Mouse (Mus musculus) monocyte, adult 5-6 weeks (primary cell): ENCODE data around the gene Rnft1. TPM values are rescaled to one million over a fixed set of nuclear protein-coding genes. Genes with fewer than 3 reads are reported as not detected.

Experiments
- total RNA-seq: library from RNA; stranded (forward); fragments of 200-1000, 200-491, 200-594 nt; gene quantifications from 3 replicates; pipeline ENCODE4 v1.2.3, GENCODE M21; 2017

Gene Rnft1
- total RNA-seq, 1 experiment from 2014 or later: 35.8 TPM

Other genes starting within 250 kb of the Rnft1 start
- gene Ints2, start 227.1 kb upstream of the Rnft1 start, total RNA-seq: 10.8 to 12.8 TPM (median 11.3 TPM) in 3 replicates
- gene Med13, start 127.1 kb upstream of the Rnft1 start, total RNA-seq: 64.1 to 102 TPM (median 64.6 TPM) in 3 replicates
- 43.7 to 68.2 TPM (median 66.3 TPM) in 3 replicates for gene Rps6kb1, start 60.1 kb downstream of the Rnft1 start, total RNA-seq
- gene Tubd1, start 60.3 kb downstream of the Rnft1 start, total RNA-seq: 3.1 to 8.8 TPM (median 7.0 TPM) in 3 replicates
- 123 to 188 TPM (median 140 TPM) in 3 replicates for gene Vmp1, start 199.2 kb downstream of the Rnft1 start, total RNA-seq
- 7.6 to 9.9 TPM (median 9.0 TPM) in 3 replicates for gene Ptrh2, start 199.3 kb downstream of the Rnft1 start, total RNA-seq